In the genomic region with DNA sequence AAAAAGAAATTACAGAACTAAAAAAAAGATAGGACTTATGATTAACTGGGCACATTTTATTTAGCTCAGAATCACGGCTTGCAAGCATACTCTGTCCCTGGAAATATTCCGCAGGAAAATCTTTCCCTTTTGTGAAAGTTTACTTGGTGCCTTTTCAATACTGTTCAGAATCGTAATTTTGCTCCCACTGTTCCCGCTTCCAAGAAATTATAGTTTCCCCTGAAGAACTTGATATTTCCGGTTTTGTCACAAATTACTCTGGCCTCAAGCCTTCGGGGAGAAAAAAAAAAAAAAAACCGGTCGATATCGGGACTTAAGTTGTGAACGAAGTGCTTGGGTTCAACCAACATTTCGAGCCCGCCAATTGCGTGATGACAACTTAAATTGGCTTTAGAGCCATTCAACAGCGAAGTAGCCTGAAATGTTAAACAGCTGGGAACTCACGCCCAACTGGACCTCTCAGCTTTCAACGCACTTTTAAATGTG, we compare ENCODE assay signal across 8 mouse cellular contexts.
DNase-seq lines count a peak whose midpoint lies in the region; ATAC-seq lines count a peak whose summit lies in the region.

No protein-coding gene starts in this region.

- H3K9ac ChIP-seq in forebrain, embryonic 12.5 days, result peak overlapping the region; percentile 38
- H3K9ac ChIP-seq in intestine, embryonic 16.5 days (ENCODE audit: low read depth, low read length), result peak overlapping the region; percentile 66

- no peaks in the 10 kb centered on the region for H3K36me3 ChIP-seq in forebrain, embryonic 12.5 days (replicated peaks)
- no peaks in the 10 kb centered on the region for H3K36me3 ChIP-seq in intestine, embryonic 16.5 days (ENCODE audit: control insufficient read depth, insufficient read depth, low read length)

- 0% methylated on average over 16 of the region's 16 CpGs for WGBS in forebrain, embryonic 12.5 days
- WGBS in intestine, embryonic 16.5 days, result under 1% methylated on average over 16 of the region's 16 CpGs

- peak overlapping the region; percentile 50 for H3K4me3 ChIP-seq in forebrain, embryonic 12.5 days (replicated peaks)
- peak overlapping the region; percentile 69 for H3K4me3 ChIP-seq in intestine, embryonic 16.5 days (ENCODE audit: low read length)

- H3K4me1 ChIP-seq in forebrain, embryonic 12.5 days, result peaks cover 3% of the 10 kb centered on the region; the same call in 1 of the 2 replicates
- H3K4me1 ChIP-seq in intestine, embryonic 16.5 days (ENCODE audit: control insufficient read depth, insufficient read depth, low read length), result no peaks in the 10 kb centered on the region

- peak; percentile 5 for DNase-seq in adrenal gland, postnatal 14 days
- DNase-seq in adrenal gland, adult 8-10 months, result no peak
- DNase-seq in ES-CJ7 (ENCODE audit: low read depth, low spot score), result peak; percentile 18
- DNase-seq in lung, postnatal 10 days, result peak; percentile 3
- peak; percentile 15 for DNase-seq in yolk sac, embryonic 10.5 days (ENCODE audit: low spot score)
- no peak for DNase-seq in spleen, postnatal 36 days (ENCODE audit: low spot score in 2 of 2)

- H3K4me2 ChIP-seq in forebrain, embryonic 12.5 days, result peak overlapping the region; percentile 63
- peak overlapping the region; percentile 54 for H3K4me2 ChIP-seq in intestine, embryonic 16.5 days (ENCODE audit: low read depth, low read length)

- H3K27me3 ChIP-seq in forebrain, embryonic 12.5 days, result peaks cover 14% of the 10 kb centered on the region
- H3K27me3 ChIP-seq in intestine, embryonic 16.5 days (replicated peaks; ENCODE audit: control insufficient read depth, insufficient read depth, low read length), result no peaks in the 10 kb centered on the region

- ATAC-seq in forebrain, embryonic 12.5 days (ENCODE audit: low FRiP score), result no peak
- peak; percentile 30 for ATAC-seq in intestine, embryonic 16.5 days

- H3K9me3 ChIP-seq in forebrain, embryonic 12.5 days, result no peaks in the 10 kb centered on the region
- no peaks in the 10 kb centered on the region for H3K9me3 ChIP-seq in intestine, embryonic 16.5 days (ENCODE audit: control insufficient read depth, low read length)

- H3K27ac ChIP-seq in forebrain, embryonic 12.5 days, result no peak overlapping the region
- H3K27ac ChIP-seq in intestine, embryonic 16.5 days (ENCODE audit: low read length), result peak overlapping the region; percentile 65

Comparison
In these comparisons a context has a peak if more than half of its experiments do, and no peak if none do; other contexts are left out.
1. DNase-seq: peak in adrenal gland, postnatal 14 days (single experiment), ES-CJ7 (single experiment), lung, postnatal 10 days (single experiment) and yolk sac, embryonic 10.5 days (single experiment); none in adrenal gland, adult 8-10 months (single experiment) and spleen, postnatal 36 days (0 of 2).